Mouse (Mus musculus) stomach, embryonic 16.5 days (tissue): ENCODE measurements at regions not wholly inside any gene's neighbourhood (a gene's known extent, or its start where the extent isn't known, plus 50 kb on each side); places are given as distances from the start of the nearest gene placed in this dataset.
A peak's percentile ranks its signal among the peaks of the same experiment; 100 is the strongest.
"Not testable (repeated sequence)": the region's sequence is repeated elsewhere in the genome, so short reads cannot be mapped to it uniquely, and the experiment has no call there.

ENCODE experiments used
- ATAC-seq: fragments of 200-750 bp; cut with Nextera tagmentation; 2 replicates; pipeline ENCODE4 v1.8.0; 2017; ENCODE audit warnings: moderate number of reproducible peaks, moderate TSS enrichment; ENCODE audit not compliant: insufficient read depth, low FRiP score
- H3K27ac ChIP-seq: fragments of 300-500 bp; sonication (generic); 2 replicates; pipeline ENCODE4 v1.5.1; 2014; ENCODE audit warnings: low read length
- H3K27me3 ChIP-seq: fragments of 300-500 bp; sonication (generic); 2 replicates; pipeline ENCODE4 v1.6.1; 2014; ENCODE audit warnings: low read length, control low read depth, mixed read lengths; ENCODE audit not compliant: control insufficient read depth, insufficient read depth
- H3K36me3 ChIP-seq: fragments of 300-500 bp; sonication (generic); 2 replicates; pipeline ENCODE4 v1.6.1; 2014; ENCODE audit warnings: low read length; ENCODE audit not compliant: control insufficient read depth, insufficient read depth
- H3K4me1 ChIP-seq: fragments of 300-500 bp; sonication (generic); 2 replicates; pipeline ENCODE4 v1.6.1; 2014; ENCODE audit warnings: low read length, control low read depth, mixed read lengths; ENCODE audit not compliant: control insufficient read depth, insufficient read depth
- H3K4me2 ChIP-seq: fragments of 300-500 bp; sonication (generic); 2 replicates; pipeline ENCODE4 v1.6.1; 2014; ENCODE audit warnings: low read depth, low read length, mixed read lengths
- H3K4me3 ChIP-seq: fragments of 300-500 bp; sonication (generic); replicated peaks from 2 replicates; pipeline ENCODE4 v1.5.1; 2014; ENCODE audit warnings: mild to moderate bottlenecking, low read length
- H3K9ac ChIP-seq: fragments of 300-500 bp; sonication (generic); 2 replicates; pipeline ENCODE4 v1.6.1; 2014; ENCODE audit warnings: low read length
- H3K9me3 ChIP-seq: fragments of 300-500 bp; sonication (generic); replicated peaks from 2 replicates; pipeline ENCODE4 v1.6.1; 2016; ENCODE audit warnings: low read length, control low read depth; ENCODE audit not compliant: control insufficient read depth
- WGBS: fragments of 180-500 bp; shearing (Covaris S2); extraction: QIAGEN DNeasy Blood & Tissue Kit; methylation state at CpG from one replicate; pipeline ENCODE4 v1.1.7; 2014; 5-methylcytosine and 5-hydroxymethylcytosine counted together

- no peaks in the 10 kb centered on the region for H3K9me3 ChIP-seq
- no peak overlapping the region for H3K27ac ChIP-seq
- WGBS: 51% methylated on average over 2 of the region's 2 CpGs
- H3K4me3 ChIP-seq: no peak overlapping the region
- H3K4me2 ChIP-seq: no peak overlapping the region
- no peaks in the 10 kb centered on the region for H3K36me3 ChIP-seq
- no peaks in the 10 kb centered on the region for H3K27me3 ChIP-seq
- H3K4me1 ChIP-seq: no peaks in the 10 kb centered on the region
- ATAC-seq: no peak; the same call in 1 of the 2 replicates
- no peak overlapping the region for H3K9ac ChIP-seq
Measured at GRCm38 (mm10) chr12:32122915-32123314, 61.8 kb upstream of the Prkar2b start.

GRCm38 (mm10) chr12:32122007-32122406 is 60.9 kb upstream of the Prkar2b start:
- not testable (repeated sequence) for H3K27me3 ChIP-seq, H3K4me2 ChIP-seq, H3K4me1 ChIP-seq, ATAC-seq, H3K9me3 ChIP-seq, H3K36me3 ChIP-seq, H3K4me3 ChIP-seq, H3K27ac ChIP-seq, H3K9ac ChIP-seq
- WGBS: 93% methylated on average over 1 of the region's 1 CpGs

- Histone ChIP-seq H3K36me3 (no peaks in the 10 kb centered on the region), H3K9ac (no peak overlapping the region), H3K27ac (no peak overlapping the region), H3K4me2 (no peak overlapping the region), H3K9me3 (no peaks in the 10 kb centered on the region), H3K4me3 (no peak overlapping the region), H3K27me3 (no peaks in the 10 kb centered on the region), H3K4me1 (peaks cover 11% of the 10 kb centered on the region; the same call in 1 of the 2 replicates)
- 62% methylated on average over 5 of the region's 5 CpGs for WGBS
- no peak for ATAC-seq
Measured at GRCm38 (mm10) chr12:32112691-32113090, 51.6 kb upstream of the Prkar2b start.

- H3K9ac ChIP-seq: no peak overlapping the region
- peaks cover 11% of the 10 kb centered on the region; the same call in 1 of the 2 replicates for H3K4me1 ChIP-seq
- no peaks in the 10 kb centered on the region for H3K9me3 ChIP-seq
- H3K27me3 ChIP-seq: no peaks in the 10 kb centered on the region
- H3K4me3 ChIP-seq: no peak overlapping the region
- no peak for ATAC-seq
- H3K36me3 ChIP-seq: no peaks in the 10 kb centered on the region
- H3K27ac ChIP-seq: peak overlapping the region; percentile 48
- no peak overlapping the region for H3K4me2 ChIP-seq
- 22% methylated on average over 7 of the region's 7 CpGs for WGBS
Measured at GRCm38 (mm10) chr12:32111508-32112119, 50.5 kb upstream of the Prkar2b start.

GRCm38 (mm10) chr12:32110903-32111302 is 49.8 kb upstream of the Prkar2b start:
- H3K9me3 ChIP-seq: no peaks in the 10 kb centered on the region
- H3K36me3 ChIP-seq: no peaks in the 10 kb centered on the region
- peak; percentile 33; the same call in 1 of the 2 replicates for ATAC-seq
- no peaks in the 10 kb centered on the region for H3K27me3 ChIP-seq
- H3K4me3 ChIP-seq: no peak overlapping the region
- no peak overlapping the region for H3K4me2 ChIP-seq
- H3K4me1 ChIP-seq: peaks cover 11% of the 10 kb centered on the region; the same call in 1 of the 2 replicates
- no peak overlapping the region for H3K9ac ChIP-seq
- H3K27ac ChIP-seq: no peak overlapping the region
- 47% methylated on average over 5 of the region's 5 CpGs for WGBS
